Mouse (Mus musculus): ENCODE measurements around the gene Shroom2. TPM values are rescaled to one million over a fixed set of nuclear protein-coding genes. Genes with fewer than 3 reads are reported as not detected.

Gene Shroom2
- polyA plus RNA-seq (2015; fragmentation: Nextera tagmentation; extraction: Ambion mirVana): 3.1 and 3.5 TPM in 2 replicates

- Histone ChIP-seq H3K9ac (ENCODE audit: low read depth, low read length) (peak within 1 kb of the TSS; percentile 66), H3K27me3 (replicated peaks; ENCODE audit: control insufficient read depth, insufficient read depth, low read length) (no peaks in the 10 kb centered on the region), H3K4me1 (replicated peaks; ENCODE audit: control insufficient read depth, insufficient read depth, low read length) (no peaks in the 10 kb centered on the region), H3K4me3 (ENCODE audit: low read depth, low read length) (peak within 1 kb of the TSS; percentile 65), H3K4me2 (replicated peaks; ENCODE audit: low read depth) (peak within 1 kb of the TSS; percentile 62), H3K27ac (ENCODE audit: low read depth, low read length) (peak within 1 kb of the TSS; percentile 80), H3K36me3 (ENCODE audit: control insufficient read depth, insufficient read depth) (no peaks in the 10 kb centered on the region), H3K9me3 (ENCODE audit: control insufficient read depth) (no peaks in the 10 kb centered on the region)
- peak; percentile 75 for ATAC-seq
- WGBS: 15% methylated on average over 52 of the region's 55 CpGs
- TF ChIP-seq CTCF (IDR thresholded peaks at IDR 0.05; ENCODE audit: low read depth): no peak
Observed at GRCm38 (mm10) chrX:152768891-152769599, at the start of gene Shroom2. Gene Shroom2 (minus strand): TSS chrX:152769465.

GRCm38 (mm10) chrX:152818996-152819395 is 49.7 kb upstream of the Shroom2 start:
- Histone ChIP-seq H3K27ac (ENCODE audit: low read depth, low read length) (no peak overlapping the region), H3K4me3 (ENCODE audit: low read depth, low read length) (no peak overlapping the region), H3K4me1 (replicated peaks; ENCODE audit: control insufficient read depth, insufficient read depth, low read length) (no peaks in the 10 kb centered on the region), H3K9ac (ENCODE audit: low read depth, low read length) (no peak overlapping the region), H3K4me2 (replicated peaks; ENCODE audit: low read depth) (no peak overlapping the region), H3K9me3 (ENCODE audit: control insufficient read depth) (no peaks in the 10 kb centered on the region), H3K36me3 (ENCODE audit: control insufficient read depth, insufficient read depth) (no peaks in the 10 kb centered on the region), H3K27me3 (replicated peaks; ENCODE audit: control insufficient read depth, insufficient read depth, low read length) (no peaks in the 10 kb centered on the region)
- peak; percentile 73 for TF ChIP-seq CTCF (IDR thresholded peaks at IDR 0.05; ENCODE audit: low read depth)
- no peak for ATAC-seq

- TF ChIP-seq CTCF (IDR thresholded peaks at IDR 0.05; ENCODE audit: low read depth): no peak
- 72% methylated on average over 3 of the region's 3 CpGs for WGBS
Observed at GRCm38 (mm10) chrX:152813339-152813738, 44.1 kb upstream of the Shroom2 start.

GRCm38 (mm10) chrX:152805317-152805716 is 36.1 kb upstream of the Shroom2 start:
- H3K36me3 ChIP-seq (ENCODE audit: control insufficient read depth, insufficient read depth): no peaks in the 10 kb centered on the region

More at GRCm38 (mm10) chrX:152813339-152813738, 44.1 kb upstream of the Shroom2 start:
- H3K27me3 ChIP-seq (replicated peaks; ENCODE audit: control insufficient read depth, insufficient read depth, low read length): no peaks in the 10 kb centered on the region
- H3K9ac ChIP-seq (ENCODE audit: low read depth, low read length): no peak overlapping the region
- no peaks in the 10 kb centered on the region for H3K4me1 ChIP-seq (replicated peaks; ENCODE audit: control insufficient read depth, insufficient read depth, low read length)
- no peak overlapping the region for H3K4me3 ChIP-seq (ENCODE audit: low read depth, low read length)
- H3K36me3 ChIP-seq (ENCODE audit: control insufficient read depth, insufficient read depth): no peaks in the 10 kb centered on the region
- H3K27ac ChIP-seq (ENCODE audit: low read depth, low read length): no peak overlapping the region
- ATAC-seq: no peak
- H3K9me3 ChIP-seq (ENCODE audit: control insufficient read depth): no peaks in the 10 kb centered on the region
- H3K4me2 ChIP-seq (replicated peaks; ENCODE audit: low read depth): no peak overlapping the region

GRCm38 (mm10) chrX:152788611-152789010 is 19.3 kb upstream of the Shroom2 start:
- Histone ChIP-seq H3K4me1 (replicated peaks; ENCODE audit: control insufficient read depth, insufficient read depth, low read length) (no peaks in the 10 kb centered on the region), H3K4me3 (ENCODE audit: low read depth, low read length) (no peak overlapping the region), H3K27ac (ENCODE audit: low read depth, low read length) (no peak overlapping the region), H3K9me3 (ENCODE audit: control insufficient read depth) (no peaks in the 10 kb centered on the region), H3K27me3 (replicated peaks; ENCODE audit: control insufficient read depth, insufficient read depth, low read length) (0 out of 2 replicates have a peak, but pooled peaks cover 4% of the 10 kb centered on the region), H3K4me2 (replicated peaks; ENCODE audit: low read depth) (no peak overlapping the region), H3K9ac (ENCODE audit: low read depth, low read length) (no peak overlapping the region), H3K36me3 (ENCODE audit: control insufficient read depth, insufficient read depth) (no peaks in the 10 kb centered on the region)
- no peak for TF ChIP-seq CTCF (IDR thresholded peaks at IDR 0.05; ENCODE audit: low read depth)
- ATAC-seq: no peak
- 75% methylated on average over 2 of the region's 2 CpGs for WGBS

More at GRCm38 (mm10) chrX:152805317-152805716, 36.1 kb upstream of the Shroom2 start:
- no peak overlapping the region for H3K27ac ChIP-seq (ENCODE audit: low read depth, low read length)
- H3K9ac ChIP-seq (ENCODE audit: low read depth, low read length): no peak overlapping the region
- no peak for ATAC-seq
- no peaks in the 10 kb centered on the region for H3K4me1 ChIP-seq (replicated peaks; ENCODE audit: control insufficient read depth, insufficient read depth, low read length)
- TF ChIP-seq CTCF (IDR thresholded peaks at IDR 0.05; ENCODE audit: low read depth): no peak
- H3K9me3 ChIP-seq (ENCODE audit: control insufficient read depth): no peaks in the 10 kb centered on the region
- no peaks in the 10 kb centered on the region for H3K27me3 ChIP-seq (replicated peaks; ENCODE audit: control insufficient read depth, insufficient read depth, low read length)
- no peak overlapping the region for H3K4me3 ChIP-seq (ENCODE audit: low read depth, low read length)
- H3K4me2 ChIP-seq (replicated peaks; ENCODE audit: low read depth): no peak overlapping the region

- no peaks in the 10 kb centered on the region for H3K4me1 ChIP-seq (replicated peaks; ENCODE audit: control insufficient read depth, insufficient read depth, low read length)
- H3K4me3 ChIP-seq (ENCODE audit: low read depth, low read length): no peak overlapping the region
- H3K36me3 ChIP-seq (ENCODE audit: control insufficient read depth, insufficient read depth): no peaks in the 10 kb centered on the region
- H3K4me2 ChIP-seq (replicated peaks; ENCODE audit: low read depth): no peak overlapping the region
- 70% methylated on average over 1 of the region's 1 CpGs for WGBS
- H3K27ac ChIP-seq (ENCODE audit: low read depth, low read length): no peak overlapping the region
- TF ChIP-seq CTCF (IDR thresholded peaks at IDR 0.05; ENCODE audit: low read depth): no peak
- H3K9me3 ChIP-seq (ENCODE audit: control insufficient read depth): no peaks in the 10 kb centered on the region
- no peak overlapping the region for H3K9ac ChIP-seq (ENCODE audit: low read depth, low read length)
- ATAC-seq: no peak
- 0 out of 2 replicates have a peak, but pooled peaks cover 5% of the 10 kb centered on the region for H3K27me3 ChIP-seq (replicated peaks; ENCODE audit: control insufficient read depth, insufficient read depth, low read length)
Observed at GRCm38 (mm10) chrX:152788129-152788528, 18.9 kb upstream of the Shroom2 start.
